Mouse (Mus musculus) bone marrow macrophage, adult 2 months (primary cell): Measurements from ENCODE around the gene Armc9. TPM values are rescaled to one million over a fixed set of nuclear protein-coding genes. Genes with fewer than 3 reads are reported as not detected.

Experiments used
- H3K27ac ChIP-seq: 2 replicates; pipeline ENCODE4 v1.5.1; 2012; ENCODE audit warnings: low read depth, low read length; ENCODE audit not compliant: insufficient read depth
- H3K4me1 ChIP-seq: 2 replicates; pipeline ENCODE4 v1.6.1; 2012; ENCODE audit warnings: low read length; ENCODE audit not compliant: control insufficient read depth, insufficient read depth
- H3K4me3 ChIP-seq: 2 replicates; pipeline ENCODE4 v1.5.1; 2012; ENCODE audit warnings: mild to moderate bottlenecking, low read length, moderate library complexity; ENCODE audit not compliant: insufficient read depth
- CTCF ChIP-seq: IDR thresholded peaks from 2 replicates; pipeline ENCODE4 v1.5.1; 2012; ENCODE audit warnings: low read depth, mild to moderate bottlenecking, low read length, moderate library complexity
- POLR2A ChIP-seq: IDR thresholded peaks from 2 replicates; pipeline ENCODE4 v1.6.1; 2012; ENCODE audit warnings: mild to moderate bottlenecking, low read depth, low read length, borderline replicate concordance
- polyA plus RNA-seq: library from polyadenylated mRNA; stranded (reverse); fragments of >200 nt; gene quantifications from 2 replicates; pipeline ENCODE4 v1.2.4, GENCODE M21; 2012; ENCODE audit not compliant: missing spikeins, insufficient read depth, insufficient read length

Armc9 gene
- polyA plus RNA-seq, 1 experiment, result 3.1 TPM

GRCm38 (mm10) chr1:86189034-86189702 lies 34.6 kb downstream of the Armc9 start:
- no peak overlapping the region for H3K27ac ChIP-seq
- TF ChIP-seq POLR2A (no peak), CTCF (no peak)
- H3K4me1 ChIP-seq, result peaks cover 26% of the 10 kb centered on the region
- H3K4me3 ChIP-seq, result no peak overlapping the region

DNA sequence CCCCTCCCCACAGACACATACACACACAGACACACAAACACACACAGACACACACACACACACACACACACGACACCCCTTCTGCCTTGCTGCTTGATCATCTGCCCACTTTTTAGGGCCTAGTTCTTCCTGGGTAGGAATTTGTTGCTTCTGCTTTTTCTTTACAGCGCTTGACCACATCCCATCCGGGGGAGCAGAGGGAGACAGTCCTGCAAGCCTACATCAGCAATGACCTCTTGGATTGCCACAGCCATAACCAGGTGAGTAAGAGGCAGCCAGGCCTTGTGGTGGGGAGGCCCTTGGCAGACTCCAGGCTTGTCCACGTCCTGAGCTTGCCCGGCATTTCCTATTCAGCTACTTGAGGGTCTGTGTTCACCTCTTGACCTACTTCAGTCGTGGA lies 36.3 kb downstream of the Armc9 start:
- H3K4me1 ChIP-seq, result peaks cover 20% of the 10 kb centered on the region
- no peak overlapping the region for H3K4me3 ChIP-seq
- TF ChIP-seq CTCF, result no peak
- TF ChIP-seq POLR2A, result no peak
- peak overlapping the region; percentile 5; the same call in 1 of the 2 replicates for H3K27ac ChIP-seq

- Histone ChIP-seq H3K4me3 (no peak overlapping the region), H3K27ac (no peak overlapping the region), H3K4me1 (peaks cover 20% of the 10 kb centered on the region)
- TF ChIP-seq CTCF (no peak), POLR2A (no peak)
Observed at GRCm38 (mm10) chr1:86194044-86194443, 39.5 kb downstream of the Armc9 start.

DNA sequence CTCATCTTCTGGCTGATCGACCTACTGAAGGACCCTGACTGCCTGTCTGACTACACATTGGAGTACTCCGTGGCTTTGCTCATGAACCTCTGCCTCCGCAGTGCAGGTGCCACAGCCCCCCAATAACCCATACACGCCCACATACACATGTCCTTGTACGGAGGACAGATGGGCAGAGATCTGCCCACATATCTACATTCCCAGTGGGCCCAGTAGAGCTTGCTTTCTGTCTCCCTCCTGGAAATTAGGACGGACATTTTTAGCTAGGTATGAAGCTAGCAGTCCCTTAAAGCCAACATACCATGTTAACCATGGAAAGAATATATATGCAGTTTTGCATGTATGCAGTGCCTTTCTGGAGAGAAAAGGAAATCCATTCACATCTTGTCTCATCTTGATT lies 43.7 kb downstream of the Armc9 start:
- Histone ChIP-seq H3K4me3 (no peak overlapping the region), H3K4me1 (peaks cover 15% of the 10 kb centered on the region), H3K27ac (no peak overlapping the region)
- TF ChIP-seq POLR2A, result no peak
- TF ChIP-seq CTCF, result no peak

GRCm38 (mm10) chr1:86199026-86199425 lies 44.4 kb downstream of the Armc9 start:
- H3K27ac ChIP-seq, result no peak overlapping the region
- no peak for TF ChIP-seq CTCF
- TF ChIP-seq POLR2A, result no peak
- no peak overlapping the region for H3K4me3 ChIP-seq
- peaks cover 16% of the 10 kb centered on the region for H3K4me1 ChIP-seq

GRCm38 (mm10) chr1:86201312-86201711 lies 46.7 kb downstream of the Armc9 start:
- no peak overlapping the region for H3K27ac ChIP-seq
- H3K4me3 ChIP-seq, result no peak overlapping the region
- H3K4me1 ChIP-seq, result peaks cover 14% of the 10 kb centered on the region
- TF ChIP-seq CTCF (no peak), POLR2A (no peak)

DNA sequence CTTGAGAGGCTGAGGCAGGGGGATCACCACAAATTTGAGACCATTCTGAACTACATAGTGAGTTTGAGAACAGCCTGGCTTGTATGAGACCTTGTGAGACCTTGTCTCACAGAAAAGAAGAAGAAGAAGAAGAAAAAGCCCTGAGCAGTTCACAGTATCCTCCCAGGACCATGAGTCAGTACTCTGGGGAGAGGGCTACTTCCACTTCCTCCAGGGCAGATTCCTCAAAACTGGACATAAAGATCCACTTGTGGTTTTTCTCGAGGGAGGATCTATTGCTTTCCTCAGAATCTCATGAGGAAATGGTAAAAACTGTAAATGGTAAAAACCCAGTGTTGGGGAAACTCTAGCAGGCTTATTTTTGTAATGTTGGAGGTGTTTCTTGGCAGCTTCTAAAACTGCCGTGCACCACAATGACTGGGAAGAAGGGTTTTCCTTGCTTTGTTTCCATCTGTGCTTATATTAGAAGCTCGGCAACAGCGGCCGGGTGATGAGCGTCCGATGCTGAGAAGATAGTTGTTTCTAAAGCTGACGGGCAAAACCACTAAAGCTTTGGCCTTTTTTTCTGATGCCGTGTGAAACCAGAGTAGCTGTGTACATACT lies 48.1 kb downstream of the Armc9 start:
- Histone ChIP-seq H3K27ac (peak overlapping the region; percentile 39), H3K4me3 (no peak overlapping the region), H3K4me1 (peaks cover 14% of the 10 kb centered on the region)
- no peak for TF ChIP-seq CTCF
- TF ChIP-seq POLR2A, result no peak

- H3K4me3 ChIP-seq, result no peak overlapping the region
- TF ChIP-seq CTCF, result no peak
- no peak for TF ChIP-seq POLR2A
- no peak overlapping the region for H3K27ac ChIP-seq
- H3K4me1 ChIP-seq, result peaks cover 13% of the 10 kb centered on the region
Observed at GRCm38 (mm10) chr1:86210676-86211075, 56.1 kb downstream of the Armc9 start.

GRCm38 (mm10) chr1:86211498-86211897 lies 56.9 kb downstream of the Armc9 start:
- no peak overlapping the region for H3K4me3 ChIP-seq
- TF ChIP-seq POLR2A (no peak), CTCF (no peak)
- peaks cover 21% of the 10 kb centered on the region for H3K4me1 ChIP-seq
- H3K27ac ChIP-seq, result no peak overlapping the region

DNA sequence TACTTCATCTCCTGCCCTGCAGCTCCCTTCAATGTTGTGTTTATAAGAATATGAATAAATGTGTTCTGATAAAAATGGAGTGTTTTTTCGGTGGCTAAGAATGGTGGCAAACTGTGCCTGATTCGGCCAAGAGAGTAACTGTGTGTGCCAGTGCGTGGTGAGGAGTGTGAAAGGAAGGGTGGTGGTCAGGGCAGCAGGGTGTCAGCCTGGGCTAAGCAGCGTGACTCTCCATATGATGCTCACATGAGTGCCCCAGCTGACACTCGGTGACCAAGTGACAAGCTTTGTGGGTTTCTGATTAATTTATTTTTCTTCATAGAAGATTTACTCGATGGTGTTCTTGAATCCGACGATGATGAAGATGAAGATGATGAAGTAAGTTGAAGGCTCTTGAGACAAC lies 58.2 kb downstream of the Armc9 start:
- H3K4me1 ChIP-seq, result peaks cover 31% of the 10 kb centered on the region
- no peak overlapping the region for H3K27ac ChIP-seq
- no peak for TF ChIP-seq POLR2A
- TF ChIP-seq CTCF, result no peak
- H3K4me3 ChIP-seq, result no peak overlapping the region

DNA sequence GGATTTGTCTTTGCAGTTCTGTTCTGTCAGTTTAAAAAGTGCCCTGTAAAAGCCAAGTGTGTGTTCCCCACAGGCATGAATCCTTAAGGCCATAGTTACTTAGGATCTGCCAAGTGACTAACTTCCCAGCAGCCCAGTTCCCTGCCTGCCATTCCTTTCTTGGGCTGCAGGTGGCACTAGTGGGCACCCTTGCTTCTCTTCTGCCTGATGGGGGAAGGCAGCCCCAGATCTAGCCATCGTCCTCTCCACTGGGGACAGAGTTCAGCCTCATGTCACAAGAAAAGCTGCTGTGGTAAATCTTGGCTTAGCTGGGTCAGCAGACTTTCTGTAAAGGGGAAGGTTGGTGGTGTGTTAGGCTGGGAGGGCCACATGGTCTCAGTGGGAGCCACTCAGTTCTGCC lies 59.6 kb downstream of the Armc9 start:
- peak overlapping the region; percentile 92 for H3K27ac ChIP-seq
- TF ChIP-seq CTCF, result peak; percentile 70
- no peak for TF ChIP-seq POLR2A
- H3K4me3 ChIP-seq, result no peak overlapping the region
- H3K4me1 ChIP-seq, result peaks cover 39% of the 10 kb centered on the region

DNA sequence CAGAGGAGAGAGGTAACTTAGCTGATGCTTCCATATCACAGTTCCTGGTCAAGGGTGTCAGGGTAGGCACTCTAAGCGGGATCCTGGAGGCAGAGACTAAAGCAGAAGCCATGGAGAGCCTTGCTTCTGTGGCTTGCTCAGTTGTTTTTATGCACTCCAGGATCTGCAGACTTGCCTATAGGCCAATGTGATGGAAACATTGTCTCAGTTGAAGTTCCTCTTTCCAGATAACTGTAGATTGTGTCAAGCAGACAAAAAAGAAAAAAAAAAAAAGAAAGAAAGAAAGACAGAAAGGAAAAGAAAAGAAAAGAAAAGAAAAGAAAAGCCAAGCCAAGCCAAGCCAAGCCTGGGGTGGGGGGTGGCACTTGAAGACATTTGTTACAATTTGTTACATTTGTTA lies 60.7 kb downstream of the Armc9 start:
- Histone ChIP-seq H3K4me3 (no peak overlapping the region), H3K4me1 (peaks cover 39% of the 10 kb centered on the region), H3K27ac (peak overlapping the region; percentile 92)
- TF ChIP-seq CTCF (no peak), POLR2A (no peak)
